Mouse (Mus musculus) gastrocnemius, postnatal 4 days (tissue): ENCODE measurements around the gene Psrc1. TPM values are rescaled to one million over a fixed set of nuclear protein-coding genes. Genes with fewer than 3 reads are reported as not detected.

Source experiments
- DNase-seq, 2 experiments: peaks; one replicate each; pipeline ENCODE4 v3.0.0; 2021 to 2022; ENCODE audit warnings: low spot score in 2 of 2, mixed read lengths in 2 of 2
- total RNA-seq, 2 experiments: library from RNA; stranded (reverse); gene quantifications; 2 replicates each; pipeline ENCODE4 v1.2.3; 2021

The Psrc1 gene
- total RNA-seq, 2 experiments from 2014 or later = 4.1 to 6.0 TPM

DNA sequence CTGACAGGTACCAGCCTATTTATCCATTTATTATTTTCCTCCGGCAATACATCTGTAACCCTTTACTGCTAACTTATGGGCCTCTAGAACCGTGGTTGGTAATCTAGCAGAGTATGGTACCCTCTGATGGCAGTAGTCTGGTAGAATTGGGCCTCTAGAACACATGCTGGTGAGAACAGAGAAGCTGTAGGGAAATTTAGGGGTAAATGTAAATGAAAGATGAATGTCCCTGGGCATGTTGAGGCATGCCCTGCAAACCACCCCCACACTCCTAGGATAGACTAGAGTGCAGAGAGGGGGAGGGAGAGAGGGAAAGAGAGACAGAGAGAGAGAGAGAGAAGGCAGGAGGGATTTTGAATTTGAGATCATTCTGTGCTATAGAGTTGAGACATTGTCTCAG is 786 bp downstream of the Psrc1 start:
- no peak for DNase-seq

DNA sequence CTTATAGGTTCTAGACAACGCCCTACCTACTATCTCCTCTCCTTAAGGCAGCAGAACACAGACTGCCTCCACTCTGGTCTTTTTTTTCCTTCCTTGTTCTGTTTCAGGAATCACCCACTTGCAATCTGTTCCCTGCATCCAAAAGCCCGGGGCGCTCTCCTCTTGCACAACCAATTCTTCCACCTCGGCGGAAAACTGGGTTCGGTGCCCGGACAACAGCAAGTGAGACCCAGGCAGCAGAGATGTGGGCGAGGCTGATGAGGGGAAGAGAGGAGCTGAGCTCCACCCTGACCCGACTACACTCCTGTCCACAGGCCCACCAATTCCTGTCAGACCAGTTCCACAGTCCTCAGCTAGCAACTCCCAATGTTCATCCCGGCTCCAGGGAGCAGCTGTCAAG is 2.5 kb downstream of the Psrc1 start:
- DNase-seq = no peak

DNA sequence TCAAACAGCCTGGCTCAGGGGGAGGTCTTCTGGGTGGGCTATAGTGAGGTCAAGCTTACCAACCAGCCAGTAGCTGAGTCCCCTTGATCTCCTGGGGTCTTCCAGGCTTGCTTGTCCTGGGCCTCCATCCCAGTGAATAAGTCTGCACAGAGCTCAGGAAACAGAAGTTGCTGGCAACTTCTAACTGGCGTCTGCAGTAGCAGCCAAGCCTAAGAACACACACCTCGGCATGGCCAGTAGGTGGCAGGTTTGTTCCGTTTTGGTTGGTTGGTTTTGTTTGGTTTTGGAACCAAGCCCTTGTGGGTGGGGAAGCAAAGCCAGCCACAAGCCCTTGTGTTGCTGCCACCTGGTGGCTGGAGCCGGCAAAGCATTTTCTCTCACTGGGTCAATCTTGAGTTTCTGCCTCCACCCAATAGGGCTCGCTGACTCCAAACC is 5.5 kb downstream of the Psrc1 start:
- peak; percentile 90 to 95 for DNase-seq

GRCm38 (mm10) chr3:108392299-108392698 is 8.7 kb downstream of the Psrc1 start:
- DNase-seq = no peak

GRCm38 (mm10) chr3:108392793-108393192 is 9.2 kb downstream of the Psrc1 start:
- no peak for DNase-seq

GRCm38 (mm10) chr3:108398281-108398680 is 14.6 kb downstream of the Psrc1 start:
- DNase-seq = no peak

DNA sequence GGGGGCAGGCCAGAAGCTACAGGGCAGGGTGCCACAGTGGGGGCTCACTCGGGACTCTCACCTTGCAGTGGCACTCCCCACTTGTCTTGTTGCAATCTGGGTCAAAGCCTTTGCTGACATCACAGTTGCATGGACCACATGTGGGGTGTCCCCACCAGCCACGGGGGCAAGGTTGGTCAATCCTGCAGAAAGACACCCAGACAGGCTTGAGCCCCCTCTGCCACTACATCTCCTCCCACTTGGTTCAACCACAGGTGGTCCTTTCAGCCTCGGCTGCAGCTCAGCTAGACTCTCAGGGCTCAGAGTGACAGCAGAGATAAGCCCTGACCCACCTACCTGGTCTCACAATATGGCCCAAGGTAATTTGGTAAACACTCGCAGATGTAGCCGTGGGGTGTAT is 16.8 kb downstream of the Psrc1 start:
- DNase-seq = no peak

GRCm38 (mm10) chr3:108401692-108402527 is 18.3 kb downstream of the Psrc1 start:
- DNase-seq = peak; percentile 73 to 86

- no peak for DNase-seq
These were observed 18.9 kb downstream of the Psrc1 start for GRCm38 (mm10) chr3:108402528-108402920.

DNA sequence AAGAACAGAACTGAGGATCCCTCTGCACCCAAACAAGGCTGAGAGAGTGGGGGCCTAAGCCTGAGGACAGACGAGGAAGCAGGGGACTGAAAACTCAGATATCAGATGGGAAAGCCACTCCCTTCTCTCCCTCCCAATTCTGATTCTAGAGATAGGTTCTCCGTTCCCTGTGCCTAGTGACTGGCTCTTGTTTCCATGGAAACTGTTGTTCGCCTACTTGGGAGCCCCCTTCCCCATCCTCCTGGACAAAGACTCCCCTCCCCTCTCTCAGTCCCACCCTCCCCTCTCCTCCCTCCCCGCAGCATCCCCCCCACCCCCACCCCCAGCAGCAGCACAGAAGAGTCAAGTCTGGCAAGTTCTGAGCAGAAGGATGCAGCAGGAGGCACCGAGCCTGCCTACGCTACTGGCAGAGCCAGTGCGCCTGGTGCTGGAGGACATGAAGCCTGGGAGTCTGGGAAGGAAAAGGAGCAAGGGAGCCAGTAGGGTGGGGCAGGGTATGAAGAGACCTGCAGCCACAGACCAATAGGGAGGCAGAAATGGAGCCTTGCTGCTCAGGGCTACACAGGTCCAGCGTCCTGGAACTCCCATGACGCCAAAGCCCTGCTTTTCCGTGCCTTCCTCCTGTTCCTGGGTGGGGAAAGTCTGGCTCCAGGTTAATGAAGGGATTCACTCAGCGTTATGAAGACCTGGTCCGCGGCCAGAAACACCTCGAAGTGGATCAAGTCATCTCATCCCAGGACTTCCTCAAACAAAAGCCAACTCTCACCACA is 22.1 kb downstream of the Psrc1 start:
- no peak for DNase-seq

DNA sequence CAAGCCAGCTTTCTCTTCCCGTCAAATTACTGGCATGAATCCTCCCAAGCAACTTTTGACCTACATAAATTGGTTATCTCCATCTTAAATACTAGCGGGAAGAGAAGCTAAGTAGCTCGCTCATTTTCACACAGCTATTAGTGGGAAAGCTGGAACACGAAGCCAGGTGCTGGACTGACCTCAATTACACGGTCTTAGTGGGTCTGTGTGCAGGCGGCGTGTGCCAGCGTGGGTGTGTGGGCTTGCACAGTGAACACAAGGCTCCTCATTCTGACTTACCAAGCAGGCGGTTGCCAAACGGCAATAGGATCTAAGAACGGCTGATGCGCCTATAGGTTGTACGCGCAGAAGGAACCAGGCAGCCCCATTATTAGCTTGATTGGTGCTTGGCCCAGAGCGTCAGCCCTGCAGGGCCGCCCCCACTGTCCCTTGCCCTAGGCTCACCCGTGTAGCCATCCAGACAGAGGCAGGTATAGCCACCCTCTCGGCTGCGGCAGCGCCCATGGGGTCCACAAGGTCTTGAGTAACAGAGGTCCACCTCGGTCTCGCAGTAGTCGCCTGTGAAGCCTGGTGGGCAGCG is 22.8 kb downstream of the Psrc1 start:
- no peak for DNase-seq

DNA sequence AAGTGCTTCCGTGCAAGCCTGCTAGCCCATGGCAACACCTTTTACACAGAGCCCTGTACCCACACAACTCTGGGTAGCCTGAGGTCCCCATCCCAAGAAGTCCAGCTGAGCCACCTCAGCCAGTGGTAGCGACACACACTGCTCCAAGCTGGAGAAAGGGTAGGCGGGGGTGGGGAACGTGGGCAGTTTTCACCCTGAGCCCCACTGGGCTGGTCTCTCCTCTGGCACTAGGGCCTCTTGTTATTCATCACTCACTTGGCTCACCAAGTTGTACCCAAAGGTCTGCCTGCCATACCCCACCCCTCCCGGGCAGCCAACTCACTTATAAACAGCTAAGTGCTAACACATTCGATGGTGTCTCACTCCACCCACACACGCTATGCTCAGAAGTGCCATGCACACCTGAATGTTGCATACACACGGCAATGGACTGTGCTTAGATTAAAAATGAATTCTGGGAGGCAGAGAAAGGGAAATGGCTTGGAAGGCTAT is 24.9 kb downstream of the Psrc1 start:
- no peak for DNase-seq

DNA sequence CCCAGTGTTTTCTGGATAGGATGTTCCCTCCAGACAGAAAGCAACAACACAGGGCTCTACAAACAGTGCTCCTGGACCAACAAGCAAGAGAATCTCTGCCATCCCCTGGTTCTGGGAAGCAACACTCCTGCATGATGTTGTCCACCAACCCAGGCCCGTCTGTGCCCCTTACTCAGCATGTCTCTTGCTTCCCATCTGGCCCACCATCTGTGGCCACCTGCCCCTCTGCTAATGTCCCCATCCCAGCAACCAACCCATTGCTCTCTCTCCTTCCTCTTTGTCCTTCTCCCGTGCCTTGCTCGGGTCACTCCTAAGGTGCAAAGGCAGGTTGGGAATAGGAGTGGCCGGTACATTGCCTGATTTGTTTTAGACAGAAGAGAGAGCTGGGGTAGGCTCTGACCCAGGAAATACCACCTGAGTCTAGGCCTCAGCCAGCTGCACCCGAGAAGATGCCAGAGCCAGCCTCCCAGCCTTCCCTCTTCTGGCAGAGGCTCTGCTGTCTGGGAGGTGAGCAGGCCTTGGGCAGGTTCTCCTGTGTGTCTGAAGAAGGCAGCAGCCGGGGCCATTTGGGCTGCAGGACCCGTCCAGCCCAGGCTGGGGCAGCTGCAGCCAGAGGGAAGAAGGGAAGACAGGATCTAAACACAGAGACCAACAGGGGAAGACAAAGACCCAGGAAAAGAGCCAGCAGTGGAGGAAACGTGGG is 26.2 kb downstream of the Psrc1 start:
- DNase-seq = no peak

- no peak for DNase-seq
These were observed 26.7 kb downstream of the Psrc1 start for GRCm38 (mm10) chr3:108410359-108410714.

GRCm38 (mm10) chr3:108411026-108411753 is 27.6 kb downstream of the Psrc1 start:
- no peak for DNase-seq

GRCm38 (mm10) chr3:108411754-108412121 is 28.1 kb downstream of the Psrc1 start:
- DNase-seq = no peak

DNA sequence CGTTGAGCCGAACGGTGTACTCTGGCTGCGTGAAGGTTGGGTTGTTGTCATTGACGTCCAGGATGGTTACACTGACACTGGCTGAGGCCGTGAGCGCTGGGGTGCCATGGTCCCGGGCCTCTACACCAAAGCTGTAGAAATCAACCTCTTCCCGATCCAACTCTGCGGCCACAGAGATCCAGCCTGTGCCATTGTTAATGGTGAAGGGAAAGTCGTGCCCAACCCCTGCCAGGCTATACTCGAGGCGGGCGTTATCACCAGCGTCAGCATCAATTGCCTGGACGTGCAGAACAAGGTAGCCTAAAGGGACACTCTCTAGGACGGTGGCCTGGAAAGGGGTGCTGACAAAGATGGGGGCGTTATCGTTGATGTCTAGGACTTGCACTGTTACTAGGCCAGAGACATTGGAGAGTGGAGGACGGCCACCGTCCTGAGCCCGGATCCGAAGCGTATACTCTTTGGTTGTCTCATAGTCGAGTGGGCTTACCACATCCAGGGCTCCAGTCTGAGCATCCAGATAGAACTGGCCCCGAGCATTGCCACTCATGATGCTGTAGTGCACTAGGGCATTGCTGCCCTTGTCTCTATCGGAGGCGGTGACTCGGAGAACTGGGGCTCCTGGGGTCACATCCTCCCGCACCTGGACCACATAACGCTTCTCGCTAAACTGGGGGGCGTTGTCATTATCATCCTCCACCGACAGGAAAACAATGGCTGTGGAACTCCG is 30.2 kb downstream of the Psrc1 start:
- DNase-seq = peak in 1 of 2 experiments; percentile 10

- peak in 1 of 2 experiments; percentile 24 for DNase-seq
These were observed 31.5 kb downstream of the Psrc1 start, which contains the start of gene Celsr2 for GRCm38 (mm10) chr3:108414857-108415830. Celsr2 (minus strand) TSS chr3:108415552.

GRCm38 (mm10) chr3:108415831-108416223 is 32.2 kb downstream of the Psrc1 start:
- DNase-seq = peak; percentile 53 to 76
